Mouse (Mus musculus): ENCODE results near the gene Panx3.

Panx3 gene

GRCm38 (mm10) chr9:37636335-37636734 is 32.7 kb downstream of the Panx3 start:
- DNase-seq (ENCODE audit: inconsistent age in 2 of 2, low spot score in 1 of 2), result peak; percentile 55 to 80

DNA sequence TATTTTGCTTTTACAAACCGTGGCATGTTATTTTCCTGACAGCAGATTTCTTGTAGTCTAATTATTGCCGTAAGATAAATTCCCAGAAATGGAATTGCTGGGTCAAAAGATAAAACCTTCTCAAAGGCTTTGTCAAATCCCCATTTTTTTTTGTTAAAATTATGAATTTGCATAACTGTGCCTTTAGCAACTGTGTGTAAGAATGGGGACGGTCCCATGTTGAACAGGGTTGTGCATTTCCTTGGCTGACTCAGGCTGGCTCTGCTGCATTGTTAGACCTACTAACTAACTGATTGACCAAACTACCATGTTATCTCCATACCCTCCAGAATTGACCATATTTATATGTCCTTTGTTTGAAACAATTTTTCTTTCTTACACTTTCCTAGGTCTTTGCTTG is 34.8 kb downstream of the Panx3 start:
- DNase-seq (ENCODE audit: inconsistent age in 2 of 2, low spot score in 1 of 2), result no peak

DNA sequence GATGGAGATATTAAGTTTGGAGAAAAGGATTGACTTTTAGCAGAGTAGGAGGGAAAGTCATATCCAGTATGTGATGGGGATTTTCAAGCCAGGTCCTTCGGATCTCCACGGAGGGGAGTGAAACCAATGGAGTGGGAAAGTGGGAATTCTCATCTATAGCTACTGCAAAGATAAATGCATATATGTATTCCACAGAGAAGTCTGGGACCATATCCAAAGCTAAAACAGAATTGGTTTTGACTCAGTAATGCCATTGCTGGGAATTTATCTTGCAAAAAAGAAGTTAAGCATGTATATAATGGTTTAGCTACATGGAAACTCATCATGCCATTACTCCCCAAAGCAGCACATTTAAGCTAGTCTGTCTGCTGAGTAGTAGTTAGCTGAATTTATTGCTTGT is 36.7 kb downstream of the Panx3 start:
- no peak for DNase-seq (ENCODE audit: inconsistent age in 2 of 2, low spot score in 1 of 2)

DNA sequence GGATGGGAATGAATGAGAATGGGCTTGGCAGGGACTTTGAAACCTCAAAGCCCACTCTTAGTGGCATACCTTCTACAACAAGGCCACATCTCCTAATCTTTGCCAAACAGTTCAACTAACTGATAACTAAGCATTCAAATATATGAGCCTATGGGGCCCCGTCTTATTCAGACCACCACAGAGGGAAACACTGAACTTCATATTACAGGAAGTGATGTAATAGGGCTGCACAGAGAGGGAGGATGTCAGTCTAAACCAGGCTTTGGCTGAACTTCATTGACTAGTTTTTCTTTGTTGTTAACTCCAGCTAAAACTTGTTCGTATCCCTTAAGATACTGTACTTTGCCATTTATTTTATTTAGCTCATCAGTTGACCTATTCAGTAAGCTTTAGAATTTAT is 39.1 kb downstream of the Panx3 start:
- DNase-seq (ENCODE audit: inconsistent age in 2 of 2, low spot score in 1 of 2), result no peak

GRCm38 (mm10) chr9:37628581-37628980 is 40.5 kb downstream of the Panx3 start:
- no peak for DNase-seq (ENCODE audit: inconsistent age in 2 of 2, low spot score in 1 of 2)

- no peak for DNase-seq (ENCODE audit: inconsistent age in 2 of 2, low spot score in 1 of 2)
These were observed 41.8 kb downstream of the Panx3 start for GRCm38 (mm10) chr9:37627263-37627662.

GRCm38 (mm10) chr9:37626103-37626567 is 42.9 kb downstream of the Panx3 start:
- no peak for DNase-seq (ENCODE audit: inconsistent age in 2 of 2, low spot score in 1 of 2)

DNA sequence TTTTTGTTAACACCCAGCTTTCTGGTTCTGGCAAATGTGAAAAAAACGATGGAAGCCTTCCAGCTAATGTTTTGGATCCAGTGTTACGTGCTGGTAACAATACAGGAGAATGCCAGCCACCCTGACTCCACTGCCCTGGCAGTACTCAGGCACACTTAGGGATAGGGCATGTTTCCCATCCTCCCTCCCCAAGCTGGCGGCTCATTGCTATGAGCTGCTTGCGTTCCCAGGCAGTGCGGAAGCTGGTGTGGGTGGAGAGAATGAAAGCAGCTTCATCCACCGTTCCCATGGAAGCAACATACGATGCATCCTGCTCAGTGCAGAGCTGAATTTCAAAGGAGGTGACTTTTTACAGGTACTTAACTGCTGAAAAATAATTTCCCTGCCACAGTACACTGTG is 43.4 kb downstream of the Panx3 start:
- peak in 1 of 2 experiments; percentile 19 for DNase-seq (ENCODE audit: inconsistent age in 2 of 2, low spot score in 1 of 2)

DNA sequence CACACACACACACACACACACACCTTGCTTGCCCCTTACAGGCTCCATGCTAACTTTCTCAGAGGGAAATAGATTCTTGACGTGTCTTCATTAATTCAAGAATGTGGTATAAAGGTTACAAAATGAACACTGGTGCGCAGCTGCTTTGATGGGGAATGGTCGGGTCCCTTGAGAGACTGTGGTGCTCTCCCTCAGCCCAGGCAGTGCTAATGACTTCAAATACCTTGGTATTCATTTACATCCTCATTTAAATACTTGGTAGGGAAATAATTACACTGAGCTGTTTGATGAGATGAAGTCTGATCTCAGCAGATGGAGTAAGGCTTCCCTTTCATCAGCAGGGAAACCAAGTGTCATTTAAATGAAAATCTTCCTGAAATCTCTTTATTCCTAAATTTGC is 43.9 kb downstream of the Panx3 start:
- DNase-seq (ENCODE audit: inconsistent age in 2 of 2, low spot score in 1 of 2), result no peak

DNA sequence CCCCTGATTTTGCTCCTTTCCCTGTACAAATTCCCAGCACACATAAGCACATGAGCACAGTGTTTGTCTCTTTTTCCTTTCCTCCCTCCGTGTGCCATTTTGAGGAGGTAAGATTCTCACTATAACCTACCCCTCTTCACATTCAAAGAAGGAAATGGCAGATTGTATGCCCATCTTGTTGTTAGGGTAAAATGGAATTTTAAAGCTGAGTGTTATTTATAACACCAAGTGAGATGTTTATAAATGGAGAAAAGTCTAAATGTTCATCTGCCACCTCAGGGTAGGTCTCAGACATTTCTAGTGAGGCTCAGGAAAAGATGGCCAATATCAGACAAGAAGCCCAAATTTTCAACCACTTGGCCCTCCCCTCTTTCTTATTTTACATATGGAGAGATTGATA is 44.5 kb downstream of the Panx3 start:
- no peak for DNase-seq (ENCODE audit: inconsistent age in 2 of 2, low spot score in 1 of 2)

DNA sequence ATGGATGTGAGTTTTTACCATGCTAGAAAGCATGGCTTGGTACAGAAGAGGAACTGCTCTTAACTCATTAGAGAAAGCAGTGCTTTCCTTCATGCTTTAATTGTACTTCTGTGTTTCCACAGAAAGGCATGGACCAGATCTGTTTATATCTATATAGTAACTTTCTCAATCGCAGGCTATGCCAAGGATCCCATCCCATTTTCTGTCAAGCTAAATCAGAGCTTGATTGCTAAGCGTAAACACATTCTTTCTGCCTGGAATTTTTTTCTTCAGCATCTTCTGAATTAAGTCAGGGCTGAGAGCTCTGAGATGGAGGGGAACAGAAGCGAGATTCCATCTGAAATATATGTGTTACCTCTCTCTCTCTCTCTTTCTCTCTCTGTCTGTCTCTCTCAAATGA is 45.1 kb downstream of the Panx3 start:
- DNase-seq (ENCODE audit: inconsistent age in 2 of 2, low spot score in 1 of 2), result no peak

DNA sequence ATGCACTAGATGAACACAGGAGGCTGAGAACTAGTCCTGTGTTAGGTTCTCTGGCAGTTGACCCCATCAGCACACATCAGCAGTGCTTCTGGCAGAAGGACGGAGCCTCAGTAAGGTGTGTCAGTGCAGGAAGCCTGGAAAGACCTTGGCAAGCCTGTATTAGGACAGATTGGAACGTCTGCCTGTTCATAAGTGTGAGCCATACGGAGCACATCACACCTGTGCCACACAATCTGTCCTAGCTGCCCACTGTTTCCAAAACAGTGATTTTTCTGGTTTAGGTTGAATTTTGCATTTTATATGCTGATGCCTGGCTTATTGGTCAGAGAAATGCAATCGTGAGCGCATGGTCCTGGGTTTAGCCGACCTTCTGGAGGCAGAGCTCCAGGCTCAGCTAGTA is 47.7 kb downstream of the Panx3 start:
- DNase-seq (ENCODE audit: inconsistent age in 2 of 2, low spot score in 1 of 2), result no peak

DNA sequence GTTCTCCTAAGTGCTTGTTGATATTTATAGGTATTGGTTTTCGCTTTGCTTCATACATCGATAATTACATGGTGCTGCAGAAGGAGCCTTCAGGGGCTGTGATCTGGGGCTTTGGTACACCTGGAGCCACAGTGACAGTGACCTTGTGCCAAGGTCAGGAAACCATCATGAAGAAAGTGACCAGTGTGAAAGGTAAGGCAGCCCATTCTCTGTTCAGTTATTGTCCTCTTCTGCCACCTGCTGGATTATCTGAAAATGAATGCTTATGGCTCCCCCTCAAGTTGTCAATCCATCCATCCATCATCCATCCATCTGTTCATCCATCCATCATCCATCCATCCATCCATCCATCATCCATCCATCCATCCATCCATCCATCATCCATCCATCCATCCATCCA is 52.3 kb downstream of the Panx3 start:
- peak; percentile 11 to 78 for DNase-seq (ENCODE audit: inconsistent age in 2 of 2, low spot score in 1 of 2)

- DNase-seq (ENCODE audit: inconsistent age in 2 of 2, low spot score in 1 of 2), result no peak
These were observed 53.8 kb downstream of the Panx3 start for GRCm38 (mm10) chr9:37615220-37615619.

GRCm38 (mm10) chr9:37614316-37614715 is 54.7 kb downstream of the Panx3 start:
- DNase-seq (ENCODE audit: inconsistent age in 2 of 2, low spot score in 1 of 2), result no peak

GRCm38 (mm10) chr9:37613911-37614280 is 55.1 kb downstream of the Panx3 start:
- DNase-seq (ENCODE audit: inconsistent age in 2 of 2, low spot score in 1 of 2), result no peak

DNA sequence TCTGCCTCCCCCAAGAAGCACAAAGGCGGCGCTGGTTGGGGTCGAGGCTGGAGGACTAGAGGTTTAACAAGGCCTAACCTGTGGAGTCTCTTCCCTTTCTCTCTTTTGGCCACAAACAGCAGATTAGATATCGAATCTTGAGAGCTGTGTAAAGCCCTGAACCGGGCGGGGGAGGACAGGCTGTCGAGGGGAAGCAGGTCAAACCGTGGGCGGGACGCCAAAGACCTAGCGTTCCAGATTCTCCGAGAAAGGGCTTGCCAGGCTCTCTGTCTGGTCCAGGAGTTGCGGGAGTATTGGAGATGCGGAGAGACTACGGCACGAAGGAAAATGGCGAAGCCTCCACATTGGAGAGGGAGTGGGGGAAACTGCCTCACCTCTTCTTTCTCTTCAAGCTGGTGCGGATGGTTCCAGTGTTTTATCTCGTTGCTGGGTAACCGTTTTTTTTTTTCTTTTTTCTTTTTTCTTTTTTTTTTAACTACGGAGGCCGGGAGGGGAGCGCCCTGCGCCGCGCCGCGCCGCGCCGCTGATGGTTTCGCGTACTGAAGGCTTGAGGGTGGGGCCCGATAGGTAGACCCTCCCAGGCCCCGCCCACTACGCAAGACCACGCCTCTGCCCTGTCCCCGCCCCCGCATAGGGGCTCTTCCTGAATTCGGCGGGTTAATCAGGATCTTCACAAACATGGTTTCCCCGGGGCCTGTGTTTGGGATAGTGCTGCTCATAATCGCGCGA is 55.7 kb downstream of the Panx3 start, which contains the start of gene Spa17:
Gene Spa17 (minus strand): TSS at position 541 of the 729 bp plus-strand sequence.
- peak; percentile 93 to 98 for DNase-seq (ENCODE audit: inconsistent age in 2 of 2, low spot score in 1 of 2)
